Mouse (Mus musculus) thymus, postnatal 36 days (tissue): ENCODE measurements around the gene Trim3.

ENCODE experiments used
- DNase-seq, 2 experiments: peaks; one replicate each; pipeline ENCODE4 v3.0.0; 2022; ENCODE audit warnings: mixed read lengths in 2 of 2

Trim3 gene

DNA sequence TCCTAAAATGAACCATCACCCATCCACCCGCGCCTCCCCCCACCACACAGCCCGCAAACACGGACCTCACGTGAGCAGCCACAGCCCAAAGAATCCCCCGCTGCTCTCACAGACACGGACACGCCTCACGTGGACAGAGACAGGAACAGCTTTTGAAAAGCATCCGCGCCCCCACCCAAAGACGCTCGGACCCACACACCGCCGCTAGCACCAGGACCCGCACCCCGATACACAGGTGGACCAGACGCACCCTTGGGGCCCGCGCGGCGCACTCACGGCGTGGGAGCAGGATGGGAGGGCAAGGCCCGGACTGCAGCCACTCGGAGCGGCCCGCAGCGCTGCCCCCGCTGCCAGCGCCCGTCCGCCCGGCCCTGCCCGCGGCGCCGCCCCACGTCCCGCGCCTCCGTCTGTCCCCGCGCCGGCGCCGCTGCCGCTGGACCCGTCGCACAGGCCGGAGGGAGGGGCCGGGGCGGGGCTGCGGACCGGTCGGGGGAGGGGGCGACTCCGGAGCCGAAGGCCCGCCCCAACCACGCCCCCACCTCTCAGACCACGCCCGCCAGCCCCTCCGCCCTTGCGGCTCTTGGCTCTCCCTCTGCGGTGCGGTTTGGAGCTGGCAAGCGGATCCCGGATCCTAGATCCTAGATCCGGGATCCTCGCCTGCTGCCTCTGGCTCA is at the start of gene Trim3:
Trim3 (minus strand) TSS at position 445 of the 674 bp plus-strand sequence.
- DNase-seq: peak; percentile 85 to 89

DNA sequence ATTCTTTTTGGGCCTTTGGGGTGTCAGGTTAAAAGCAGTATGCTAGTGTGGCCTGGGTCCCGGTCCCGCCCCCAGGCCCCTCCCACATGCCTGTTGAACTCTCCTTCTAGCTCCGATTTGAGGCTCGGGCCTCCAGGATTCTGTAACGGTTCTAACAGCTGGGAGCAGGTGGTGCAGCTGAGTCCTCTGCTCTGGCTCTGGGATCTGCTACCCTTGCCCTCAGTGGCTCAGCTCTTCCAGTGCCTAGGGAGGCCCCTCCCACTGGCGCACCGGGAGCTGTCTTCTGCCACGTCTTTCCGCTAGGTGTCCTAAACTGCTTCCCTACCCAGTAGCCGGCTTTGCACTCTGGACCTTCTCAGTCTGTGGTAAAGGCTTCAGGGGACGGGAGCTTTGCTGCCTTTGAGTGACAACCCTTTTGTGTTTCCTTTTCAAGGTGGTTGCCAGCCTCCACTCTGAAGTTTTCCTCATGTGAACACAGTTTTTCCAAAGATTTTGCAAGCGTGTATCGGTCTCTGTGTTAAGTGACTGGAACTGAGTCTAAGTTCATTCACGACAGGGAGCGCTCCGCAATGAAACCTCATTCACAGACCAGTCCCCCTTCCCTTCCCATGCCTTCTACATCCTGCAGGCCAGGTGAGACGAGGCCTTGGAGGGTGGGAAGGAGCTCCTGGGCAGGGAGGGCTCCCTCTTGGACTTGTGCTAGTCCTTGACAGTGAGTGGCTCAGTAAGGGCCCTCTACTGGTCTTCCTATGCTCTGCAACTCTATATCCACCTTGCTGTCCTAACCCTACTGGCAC is 17.5 kb upstream of the Trim3 start, which contains the start of gene Dnhd1:
Dnhd1 (plus strand) TSS at position 189 of the 797 bp plus-strand sequence.
- peak; percentile 72 to 74 for DNase-seq

DNA sequence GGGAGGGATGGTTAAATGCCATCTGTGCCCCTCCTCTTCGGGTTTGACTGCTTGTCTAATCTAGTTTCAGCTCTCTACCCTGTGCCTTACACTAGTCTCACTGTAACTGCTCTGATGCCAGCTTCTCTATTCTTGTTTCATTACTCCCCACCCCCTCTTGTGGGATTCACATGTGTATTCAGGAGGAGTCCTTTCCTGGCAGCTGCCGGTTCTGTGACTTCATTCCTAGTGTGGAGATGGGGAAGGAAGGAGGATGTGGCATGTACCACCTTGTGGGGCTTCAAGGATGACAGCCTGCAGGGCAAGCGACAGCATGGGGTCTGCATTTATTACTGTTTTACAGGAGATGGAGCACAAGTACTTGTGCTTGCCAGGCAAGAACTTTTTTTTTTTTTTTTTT is 8.6 kb upstream of the Trim3 start:
- DNase-seq: no peak

DNA sequence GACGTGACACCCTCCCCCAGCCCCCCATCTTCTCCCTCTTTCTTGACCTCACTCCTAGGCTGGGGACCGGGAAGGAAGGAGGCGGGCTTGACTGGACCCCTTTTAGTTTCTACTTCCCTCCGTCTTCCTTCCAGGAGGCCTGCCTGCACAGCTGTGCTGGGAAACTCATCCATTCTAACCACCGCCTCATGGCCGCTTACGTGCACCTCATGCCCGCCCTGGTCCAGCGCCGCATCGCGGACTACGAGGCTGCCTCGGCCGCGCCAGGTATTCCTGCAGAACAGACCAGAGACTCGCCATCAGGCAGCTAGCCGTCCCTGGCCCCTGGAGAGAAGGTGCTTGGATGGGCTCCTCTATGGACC is 7.5 kb upstream of the Trim3 start:
- DNase-seq: no peak

DNA sequence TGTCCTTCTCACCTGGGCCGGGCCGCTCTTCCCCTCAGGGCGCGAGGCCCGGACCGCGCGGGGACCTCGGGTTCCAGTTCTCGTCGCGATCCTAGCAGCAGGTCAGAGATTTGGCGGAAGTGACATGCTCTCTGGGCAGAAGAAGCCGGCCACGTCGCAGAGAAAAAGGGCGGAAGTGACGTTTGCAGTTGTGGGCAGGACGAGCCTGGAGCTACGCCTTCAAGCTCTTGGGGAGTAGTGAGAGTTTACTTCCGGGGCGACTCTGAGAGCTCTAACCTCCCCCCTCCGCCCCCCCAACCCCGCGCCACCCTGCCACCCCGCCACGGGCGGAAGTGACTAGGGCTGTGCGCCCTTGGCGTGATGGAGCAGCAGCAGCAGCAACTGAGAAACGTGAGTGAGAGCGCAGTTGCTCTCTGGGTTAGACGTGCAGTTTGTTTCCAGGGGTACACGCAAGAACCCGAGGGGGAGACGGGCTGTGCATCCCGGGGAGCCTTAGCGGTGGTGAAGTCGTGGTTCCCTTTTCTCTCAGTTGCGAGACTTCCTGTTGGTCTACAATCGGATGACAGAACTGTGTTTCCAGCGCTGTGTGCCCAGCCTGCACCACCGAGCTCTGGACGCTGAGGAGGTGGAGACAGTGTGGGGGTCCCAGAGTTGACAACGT is 7.0 kb upstream of the Trim3 start, which contains the start of the genes Arfip2 and Gm45799:
Arfip2 (minus strand) TSS at position 184 of the 661 bp plus-strand sequence.
Gm45799 (plus strand) TSS at position 320 of the 661 bp plus-strand sequence.
- peak; percentile 92 to 96 for DNase-seq

- DNase-seq: no peak
These were observed 6.4 kb upstream of the Trim3 start, which contains the start of gene Timm10b for GRCm38 (mm10) chr7:105639756-105640155. Gene Timm10b (plus strand): TSS chr7:105640056.

DNA sequence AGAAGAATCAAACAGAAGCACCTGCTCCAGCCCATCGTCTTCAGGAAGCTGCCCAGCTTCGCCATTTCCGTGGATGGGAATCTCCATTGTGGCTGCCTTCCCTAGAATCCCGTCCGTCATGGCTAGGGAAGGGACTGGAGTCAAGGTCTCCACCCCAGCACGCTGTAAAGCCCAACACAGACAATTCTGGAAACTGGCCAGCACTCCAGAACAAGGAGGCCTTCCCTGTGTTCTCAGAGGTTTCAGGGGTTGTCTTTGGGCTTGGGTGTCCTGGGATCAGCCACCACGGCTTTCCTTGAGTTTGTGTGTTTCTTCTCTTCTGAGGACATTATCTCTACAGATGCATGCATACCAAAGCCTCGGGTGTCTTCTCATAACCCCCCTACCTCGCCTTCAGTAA is 5.9 kb upstream of the Trim3 start:
- DNase-seq: no peak

GRCm38 (mm10) chr7:105638776-105639175 is 5.4 kb upstream of the Trim3 start:
- DNase-seq: no peak

- DNase-seq: no peak
These were observed 2.4 kb upstream of the Trim3 start for GRCm38 (mm10) chr7:105635726-105636125.

- no peak for DNase-seq
These were observed 1.0 kb upstream of the Trim3 start for GRCm38 (mm10) chr7:105634272-105634920.

DNA sequence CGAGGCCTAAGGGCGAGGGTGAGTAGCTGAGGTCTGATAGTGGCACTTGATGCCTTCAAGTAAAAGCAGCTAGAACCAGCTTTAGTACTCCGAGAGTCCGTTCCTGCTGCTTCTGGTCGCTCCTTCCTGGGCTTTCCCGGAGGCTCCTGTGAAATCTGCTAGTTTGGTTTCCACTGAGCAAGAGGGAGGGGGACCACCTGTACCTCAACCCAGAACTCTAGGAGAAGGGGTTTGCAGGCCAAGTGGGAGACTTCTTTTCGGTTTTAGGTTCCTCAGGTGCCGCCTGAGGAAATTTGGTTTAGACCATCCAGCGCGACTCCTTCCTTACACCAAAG is 397 bp upstream of the Trim3 start:
- DNase-seq: no peak

DNA sequence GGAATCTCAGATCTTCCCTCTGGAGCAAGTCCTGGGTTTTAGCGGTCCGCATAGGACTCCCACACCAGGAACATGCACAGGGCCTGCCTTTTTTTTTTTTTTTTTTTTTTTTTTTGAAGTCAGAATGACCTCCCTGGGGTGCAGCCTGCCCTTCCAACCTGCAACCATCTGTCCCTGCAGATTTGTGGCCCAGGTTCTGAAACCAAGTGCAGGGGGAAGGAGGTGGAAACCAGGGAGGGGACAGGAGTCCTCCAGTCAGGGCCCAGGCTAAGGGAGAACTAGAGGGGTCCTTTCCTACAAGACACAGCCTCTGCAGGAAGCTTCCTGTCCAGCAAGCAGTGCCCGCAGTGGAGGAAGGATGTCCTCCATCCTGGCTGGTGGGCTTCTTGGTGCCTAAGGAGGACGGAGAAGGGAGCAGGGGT is 809 bp downstream of the Trim3 start:
- no peak for DNase-seq

- DNase-seq: no peak
These were observed 4.7 kb downstream of the Trim3 start for GRCm38 (mm10) chr7:105628633-105629032.

- no peak for DNase-seq
These were observed 8.0 kb downstream of the Trim3 start for GRCm38 (mm10) chr7:105625397-105625796.

DNA sequence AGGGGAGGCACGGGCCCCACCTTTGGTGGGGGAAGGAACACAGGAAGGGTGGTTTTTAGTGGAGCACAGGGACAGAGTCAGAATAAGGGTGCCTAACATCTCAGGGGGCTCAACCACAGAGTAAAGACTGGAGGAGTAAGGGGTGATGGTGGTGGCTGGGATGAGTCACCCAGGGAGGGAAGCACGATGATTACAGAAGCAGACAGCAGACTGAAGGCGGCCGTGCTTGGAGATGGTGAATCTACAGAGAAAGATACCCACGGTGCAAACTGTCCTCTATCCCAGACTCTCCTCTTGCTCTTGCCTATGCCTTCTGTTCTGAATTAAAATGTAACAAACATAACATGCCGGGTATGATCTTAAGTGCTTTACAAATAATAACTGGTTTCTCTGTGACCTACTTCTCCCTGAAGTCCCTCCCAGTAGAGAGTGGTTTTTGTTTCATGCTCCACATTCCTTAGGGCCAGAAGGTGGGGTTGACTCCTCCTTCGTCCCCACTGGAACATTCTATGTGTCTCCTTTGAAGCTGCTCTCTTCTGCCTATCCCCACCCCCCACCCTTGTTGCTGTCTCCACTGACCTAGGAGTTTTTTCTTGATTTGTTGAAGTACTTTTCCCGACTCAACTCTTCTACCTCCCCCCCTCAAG is 11.6 kb downstream of the Trim3 start:
- DNase-seq: no peak

DNA sequence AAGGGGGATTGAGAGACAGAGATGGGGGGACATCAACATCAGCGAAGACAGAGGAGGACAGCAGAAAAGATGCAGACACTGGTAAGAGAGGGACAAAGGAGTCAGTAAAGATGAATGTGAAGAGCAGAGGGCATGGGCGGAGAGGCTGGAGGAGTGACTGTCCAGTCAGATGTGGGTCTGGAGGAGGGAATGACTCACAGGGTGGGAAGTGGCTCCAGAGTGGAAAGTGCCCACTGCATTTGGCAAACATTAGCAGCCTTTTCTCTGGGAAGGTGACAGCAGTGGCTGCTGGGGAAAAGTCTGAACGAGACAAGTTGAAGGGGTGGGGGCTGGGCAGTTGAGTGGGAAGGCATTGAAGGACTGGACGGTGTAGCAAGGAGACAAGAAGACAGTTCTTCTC is 12.3 kb downstream of the Trim3 start:
- DNase-seq: no peak

DNA sequence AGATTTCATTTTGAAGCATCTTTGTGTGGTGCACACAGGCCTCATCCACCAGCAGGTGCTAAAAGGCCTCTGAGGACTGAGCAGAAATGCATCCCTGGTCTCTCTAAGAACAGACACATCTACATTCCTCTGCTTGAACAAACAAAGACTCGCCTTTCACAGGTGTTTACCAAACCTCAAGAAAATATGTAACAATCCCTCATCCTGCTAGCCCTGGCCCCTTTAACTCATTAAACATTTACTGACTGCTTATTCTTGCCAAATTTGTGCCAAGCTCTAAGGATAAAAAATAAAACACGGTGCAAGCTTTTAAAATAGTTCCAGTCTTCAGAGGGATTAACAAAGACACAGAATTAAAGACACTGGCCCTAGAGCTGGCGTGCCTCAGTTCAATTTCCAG is 13.7 kb downstream of the Trim3 start:
- DNase-seq: no peak

GRCm38 (mm10) chr7:105617810-105618209 is 15.6 kb downstream of the Trim3 start:
- no peak for DNase-seq

DNA sequence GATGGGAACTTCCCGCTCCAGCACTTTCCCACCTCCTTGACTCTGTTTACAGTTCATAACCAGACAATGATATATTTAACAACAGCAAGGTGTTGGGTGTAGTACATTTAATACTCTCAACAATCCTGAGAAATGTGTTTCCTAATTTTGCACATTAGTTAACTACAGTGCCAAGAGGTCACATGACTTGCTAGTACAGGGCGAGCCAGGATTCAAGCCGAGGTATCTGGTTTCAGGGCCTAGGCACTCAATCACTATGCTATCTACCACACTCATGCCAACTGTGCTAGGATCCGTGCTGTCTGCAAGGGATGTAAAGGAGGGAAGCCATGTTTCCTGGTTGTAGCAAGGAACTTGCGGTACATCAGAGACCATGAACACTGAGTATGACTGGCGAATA is 16.8 kb downstream of the Trim3 start:
- DNase-seq: no peak

DNA sequence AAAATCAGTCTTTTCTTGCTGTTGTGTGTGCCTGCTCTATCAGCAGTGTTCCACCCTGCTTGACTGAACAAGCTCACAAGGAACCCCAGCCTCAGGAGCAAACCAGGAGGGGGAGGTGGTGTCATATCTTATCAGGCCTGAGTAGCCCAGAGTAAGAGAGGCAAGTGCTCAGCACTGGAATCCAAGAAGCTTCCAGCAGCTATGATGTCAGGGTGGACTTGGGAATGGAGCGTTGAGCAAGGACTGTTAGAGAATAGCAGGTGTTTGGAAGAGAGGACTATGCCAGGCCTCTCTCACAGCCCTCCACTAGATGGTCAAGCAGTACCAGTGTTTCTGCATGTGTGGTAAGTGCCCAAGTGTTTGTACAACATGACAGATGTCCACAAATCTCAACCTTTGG is 17.7 kb downstream of the Trim3 start:
- no peak for DNase-seq

- DNase-seq: no peak
These were observed 19.0 kb downstream of the Trim3 start for GRCm38 (mm10) chr7:105614400-105614799.

GRCm38 (mm10) chr7:105611767-105612166 is 21.6 kb downstream of the Trim3 start:
- no peak for DNase-seq

- DNase-seq: no peak
These were observed 24.9 kb downstream of the Trim3 start for GRCm38 (mm10) chr7:105608467-105608866.
